Mouse (Mus musculus): Measurements from ENCODE around the gene Inha.

DNA sequence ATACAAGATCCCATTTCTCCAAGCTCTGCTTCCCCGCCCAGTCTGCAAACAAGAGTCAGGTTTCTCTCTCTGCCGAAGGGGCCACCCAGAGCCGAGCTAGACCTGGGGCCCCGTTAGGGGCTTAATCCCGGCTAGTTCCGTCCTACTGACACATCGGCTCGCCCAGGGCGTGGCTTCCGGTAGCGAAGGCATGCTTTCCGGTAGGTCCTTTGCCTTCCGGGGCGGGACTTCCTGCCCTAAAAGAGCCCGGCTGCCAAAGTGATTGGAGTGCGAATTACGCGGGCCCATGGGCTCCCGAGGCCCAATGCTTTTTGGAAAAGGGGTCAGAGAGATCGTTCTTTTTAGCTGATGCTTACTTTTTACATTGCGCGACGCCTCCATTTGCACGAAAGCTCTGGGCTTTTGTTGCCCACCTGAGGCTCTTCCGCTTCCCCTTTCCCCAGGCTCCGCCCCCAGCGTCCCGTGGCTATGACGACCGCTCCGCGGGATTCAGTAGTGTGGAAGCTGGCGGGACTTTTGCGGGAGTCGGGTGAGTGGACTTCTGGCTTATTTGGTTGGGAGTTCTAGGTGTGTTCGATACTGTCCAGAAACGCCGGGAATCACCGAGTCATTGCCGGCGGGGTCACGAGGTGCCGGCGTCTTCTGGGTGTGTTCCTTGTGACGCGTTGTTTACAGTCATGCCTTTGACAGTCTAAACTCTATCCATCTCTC, 14.6 kb downstream of the Inha start, which contains the start of gene Stk11ip:
- no peak for TF ChIP-seq CTCF (IDR thresholded peaks at IDR 0.05; ENCODE audit: control insufficient read depth, insufficient read depth, insufficient read length)
- TF ChIP-seq USF1 (IDR thresholded peaks at IDR 0.05; ENCODE audit: low read depth), result peak; percentile 60
- TF ChIP-seq MYOD1 (IDR thresholded peaks at IDR 0.05; ENCODE audit: control insufficient read depth, insufficient read length, low read depth), result no peak

All from C2C12 (cell line).